Mouse (Mus musculus): ENCODE results near the gene Rxrb.

DNA sequence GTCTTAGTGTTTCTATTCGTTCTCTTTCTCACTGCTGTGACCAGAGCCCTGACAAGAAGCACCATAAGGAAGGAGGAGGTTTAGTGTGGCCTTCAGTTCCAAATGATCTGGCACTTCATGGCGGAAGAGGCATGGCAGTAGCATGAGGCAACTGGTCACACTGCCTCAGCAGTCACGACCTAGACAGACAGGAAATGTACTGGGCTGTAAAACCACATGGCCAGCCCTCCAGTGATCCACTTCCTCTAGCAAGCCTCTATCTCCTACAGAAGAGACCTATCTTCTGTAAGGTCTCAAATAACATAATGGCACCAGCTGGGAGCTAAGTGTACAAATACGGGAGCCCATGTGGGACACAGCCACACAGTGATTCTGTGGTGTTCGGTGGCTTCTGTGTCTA is 40.5 kb downstream of the Rxrb start:
- no peak for TF ChIP-seq CTCF (IDR thresholded peaks at IDR 0.05)
- TF ChIP-seq EP300 (IDR thresholded peaks at IDR 0.05) = no peak

Measured in lung, postnatal 0 days (tissue).